15 mouse cellular contexts compared by ENCODE assay signal in genomic region chr19:22962001-22962708, GRCm38 (mm10).
A peak's percentile ranks its signal among the peaks of the same experiment; 100 is the strongest.
DNase-seq lines count a peak whose midpoint lies in the region; ATAC-seq and TF ChIP-seq lines count a peak whose summit lies in the region.
"Had no signal": no experiment of that assay in that cellular context is flagged by ENCODE, and none has a peak within 500 bp of the region (broad histone marks: within the 10 kb centered on the region; RNA-seq: fewer than 3 reads in every experiment).

No protein-coding gene starts in this region.

- H3K36me3 ChIP-seq in heart, embryonic 10.5 days = no peaks in the 10 kb centered on the region
- no peaks in the 10 kb centered on the region for H3K36me3 ChIP-seq in neural tube, embryonic 12.5 days
- no peaks in the 10 kb centered on the region for H3K36me3 ChIP-seq in stomach, postnatal 0 days (ENCODE audit: control insufficient read depth, insufficient read depth, low read length)
- H3K36me3 ChIP-seq: G1E; heart, embryonic 15.5 days; limb, embryonic 12.5 days; neural tube, embryonic 13.5 days had no signal

- H3K9me3 ChIP-seq in heart, embryonic 10.5 days = no peaks in the 10 kb centered on the region
- H3K9me3 ChIP-seq in neural tube, embryonic 12.5 days = no peaks in the 10 kb centered on the region
- H3K9me3 ChIP-seq in stomach, postnatal 0 days (ENCODE audit: control insufficient read depth, low read length) = no peaks in the 10 kb centered on the region
- H3K9me3 ChIP-seq: G1E; heart, embryonic 15.5 days; limb, embryonic 12.5 days; neural tube, embryonic 13.5 days had no signal

- TF ChIP-seq CTCF in stomach, postnatal 0 days (IDR thresholded peaks at IDR 0.05; ENCODE audit: low read depth) = peak; percentile 42

- H3K27ac ChIP-seq in heart, embryonic 10.5 days = no peak overlapping the region
- H3K27ac ChIP-seq in neural tube, embryonic 12.5 days = no peak overlapping the region
- H3K27ac ChIP-seq in stomach, postnatal 0 days (replicated peaks) = no peak overlapping the region
- H3K27ac ChIP-seq: heart, embryonic 15.5 days; limb, embryonic 12.5 days; macrophage; neural tube, embryonic 13.5 days had no signal

- H3K27me3 ChIP-seq in heart, embryonic 10.5 days (ENCODE audit: insufficient read depth, poor library complexity, severe bottlenecking) = no peaks in the 10 kb centered on the region
- no peaks in the 10 kb centered on the region for H3K27me3 ChIP-seq in neural tube, embryonic 12.5 days (replicated peaks)
- no peaks in the 10 kb centered on the region for H3K27me3 ChIP-seq in stomach, postnatal 0 days (ENCODE audit: control insufficient read depth, insufficient read depth, low read length)
- H3K27me3 ChIP-seq: heart, embryonic 15.5 days; limb, embryonic 12.5 days; neural tube, embryonic 13.5 days had no signal

- no peak for TF ChIP-seq EP300 in stomach, postnatal 0 days (optimal IDR thresholded peaks at IDR 0.05)

- 0 out of 2 replicates have a peak, but pooled peaks have one; percentile 44 for ATAC-seq in neural tube, embryonic 12.5 days (ENCODE audit: low FRiP score, low read depth)
- ATAC-seq in stomach, postnatal 0 days (ENCODE audit: low FRiP score, low TSS enrichment) = no peak
- ATAC-seq: forebrain, embryonic 16.5 days had no signal

- DNase-seq in heart, embryonic 10.5 days (ENCODE audit: low spot score) = peak; percentile 67
- DNase-seq in heart, adult 9 months (ENCODE audit: low spot score in 2 of 2) = no peak
- no peak for DNase-seq in neural tube, embryonic 10.5 days (ENCODE audit: extremely low spot score, low spot score)
- peak; percentile 69 to 71 for DNase-seq in cerebellum, postnatal 14 days
- DNase-seq in stomach, postnatal 0 days (ENCODE audit: low spot score) = no peak
- DNase-seq in adrenal gland, postnatal 25 days = no peak
- DNase-seq: kidney, adult 2 months; thymus, adult 18-20 months had no signal

- no peak overlapping the region for H3K9ac ChIP-seq in neural tube, embryonic 12.5 days
- H3K9ac ChIP-seq in stomach, postnatal 0 days (ENCODE audit: low read length) = no peak overlapping the region
- H3K9ac ChIP-seq: heart, embryonic 15.5 days; limb, embryonic 12.5 days; neural tube, embryonic 13.5 days had no signal

- WGBS in heart, embryonic 10.5 days = 56% methylated on average over 12 of the region's 12 CpGs
- WGBS in neural tube, embryonic 12.5 days = 61% methylated on average over 12 of the region's 12 CpGs
- WGBS in stomach, postnatal 0 days = 70% methylated on average over 12 of the region's 12 CpGs

- no peaks in the 10 kb centered on the region for H3K4me1 ChIP-seq in heart, embryonic 10.5 days
- H3K4me1 ChIP-seq in neural tube, embryonic 12.5 days = peaks cover 9% of the 10 kb centered on the region; the same call in 1 of the 2 replicates
- no peaks in the 10 kb centered on the region for H3K4me1 ChIP-seq in stomach, postnatal 0 days (replicated peaks; ENCODE audit: control insufficient read depth, insufficient read depth)
- H3K4me1 ChIP-seq: heart, embryonic 15.5 days; limb, embryonic 12.5 days had no signal

- no peak overlapping the region for H3K4me2 ChIP-seq in neural tube, embryonic 12.5 days (replicated peaks)
- no peak overlapping the region for H3K4me2 ChIP-seq in stomach, postnatal 0 days (replicated peaks; ENCODE audit: low read depth)
- H3K4me2 ChIP-seq: heart, embryonic 15.5 days; limb, embryonic 12.5 days; neural tube, embryonic 13.5 days had no signal

- no peak overlapping the region for H3K4me3 ChIP-seq in heart, embryonic 10.5 days
- no peak overlapping the region for H3K4me3 ChIP-seq in neural tube, embryonic 12.5 days
- no peak overlapping the region for H3K4me3 ChIP-seq in stomach, postnatal 0 days (ENCODE audit: low read depth, low read length)
- H3K4me3 ChIP-seq: heart, embryonic 15.5 days; limb, embryonic 12.5 days; neural tube, embryonic 13.5 days had no signal

Comparison
In these comparisons a context has a peak if more than half of its experiments do, and no peak if none do; other contexts are left out.
1. DNase-seq: peak in heart, embryonic 10.5 days (single experiment) and cerebellum, postnatal 14 days (2 of 2); none in heart, adult 9 months (0 of 2), neural tube, embryonic 10.5 days (single experiment), stomach, postnatal 0 days (single experiment) and adrenal gland, postnatal 25 days (single experiment).